8 mouse cellular contexts compared by ENCODE assay signal in genomic region chr13:54503604-54504521, GRCm38 (mm10). TPM values are rescaled to one million over a fixed set of nuclear protein-coding genes. Genes with fewer than 3 reads are reported as not detected.
A peak's percentile ranks its signal among the peaks of the same experiment; 100 is the strongest.
DNase-seq lines count a peak whose midpoint lies in the region; ATAC-seq lines count a peak whose summit lies in the region.

Simc1 (plus strand) TSS chr13:54503779.

- WGBS in hindbrain, embryonic 13.5 days = under 1% methylated on average over 99 of the region's 105 CpGs
- WGBS in macrophage (ENCODE audit: missing documents) = 1% methylated on average over 103 of the region's 105 CpGs

- H3K4me2 ChIP-seq in hindbrain, embryonic 13.5 days = peak within 1 kb of the TSS; percentile 77

- H3K27me3 ChIP-seq in hindbrain, embryonic 13.5 days = 0 out of 2 replicates have a peak, but pooled peaks cover 4% of the 10 kb centered on the region

- peaks cover 22% of the 10 kb centered on the region for H3K4me1 ChIP-seq in hindbrain, embryonic 13.5 days (replicated peaks)

- H3K79me2 ChIP-seq in macrophage (ENCODE audit: inconsistent target) = no peaks in the 10 kb centered on the region

- H3K9ac ChIP-seq in hindbrain, embryonic 13.5 days = peak within 1 kb of the TSS; percentile 93

- H3K27ac ChIP-seq in hindbrain, embryonic 13.5 days = peak within 1 kb of the TSS; percentile 92
- no peak within 1 kb of the TSS for H3K27ac ChIP-seq in macrophage

- H3K9me3 ChIP-seq in hindbrain, embryonic 13.5 days = no peaks in the 10 kb centered on the region

- peaks cover 2% of the 10 kb centered on the region; the same call in 1 of the 2 replicates for H3K36me3 ChIP-seq in hindbrain, embryonic 13.5 days
- no peaks in the 10 kb centered on the region for H3K36me3 ChIP-seq in macrophage (ENCODE audit: inconsistent target)

- DNase-seq in T-cell, adult 2 months (ENCODE audit: low spot score) = peak; percentile 64
- DNase-seq in cerebellum, postnatal 14 days = peak; percentile 70 to 82
- peak; percentile 32 to 36 for DNase-seq in frontal cortex, postnatal 25 days (ENCODE audit: low spot score in 2 of 2)
- DNase-seq in left cerebral cortex, adult 18-20 months (ENCODE audit: low spot score in 2 of 2) = peak; percentile 52 to 57
- peak; percentile 47 for DNase-seq in retina, postnatal 7 days (ENCODE audit: low read depth, low spot score)
- DNase-seq in urinary bladder, adult 2 months (ENCODE audit: low spot score) = peak; percentile 67

- ATAC-seq in hindbrain, embryonic 13.5 days (ENCODE audit: low FRiP score) = peak; percentile 93

- H3K4me3 ChIP-seq in hindbrain, embryonic 13.5 days = peak within 1 kb of the TSS; percentile 81
- peak within 1 kb of the TSS; percentile 31 for H3K4me3 ChIP-seq in macrophage (ENCODE audit: inconsistent target)

RNA-seq across cellular contexts. Expression of gene Simc1, which starts in this region (rescaled TPM):
- 21.0 and 21.4 TPM in 2 replicates for polyA plus RNA-seq in hindbrain, embryonic 13.5 days (2015; fragmentation: Nextera tagmentation; extraction: Ambion mirVana)
- total RNA-seq in left cerebral cortex, adult 18-20 months (2021) = 10 to 100 TPM; 15.5 to 16.9 TPM
- 10 to 100 TPM; 12.0 to 37.4 (median 23.0) TPM for total RNA-seq in macrophage (2018; cell fraction: chromatin; rRNA removed)
- 1 to 10 TPM; 1.9 to 4.5 (median 3.2) TPM for total RNA-seq in macrophage (2018; cell fraction: cytosol; rRNA removed)
- 10 to 100 TPM in 16 of 26 experiments, 1 to 10 TPM in 10; 4.7 to 28.8 (median 12.7) TPM for total RNA-seq in macrophage (2018; cell fraction: nucleus; rRNA removed)
- 2.8 to 7.0 TPM (median 4.7 TPM) in 3 replicates for polyA plus RNA-seq in macrophage (2018)
- 5.4 and 5.8 TPM in 2 replicates for polyA plus RNA-seq in urinary bladder, adult 2 months (2012; rRNA removed)
